13 mouse cellular contexts compared by ENCODE assay signal in the genomic region with DNA sequence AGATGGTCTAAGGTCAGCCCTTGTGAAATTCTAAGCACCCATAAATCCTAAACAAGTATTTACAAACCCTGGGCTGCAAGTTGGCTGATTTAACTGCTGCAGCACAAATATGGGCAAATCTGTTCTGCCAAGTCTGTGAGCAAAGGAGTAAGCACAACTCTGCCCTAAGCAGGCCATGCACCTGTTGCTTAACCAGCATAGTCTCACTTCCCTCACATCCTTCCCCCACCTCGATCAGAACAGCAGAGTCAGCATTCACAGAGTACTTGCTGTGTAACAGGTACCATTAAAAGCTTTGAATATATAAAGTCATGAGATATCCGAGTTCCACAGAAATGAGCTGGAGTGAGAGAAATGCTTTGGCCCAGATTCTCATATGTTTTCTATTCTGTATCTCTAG.
"Had no signal": no experiment of that assay in that cellular context is flagged by ENCODE, and none has a peak within 500 bp of the region (broad histone marks: within the 10 kb centered on the region; RNA-seq: fewer than 3 reads in every experiment).

No protein-coding gene starts in this region.

- H3K9ac ChIP-seq: lung, embryonic 14.5 days; midbrain, embryonic 13.5 days; midbrain, embryonic 15.5 days; neural tube, embryonic 12.5 days had no signal

- H3K27me3 ChIP-seq: midbrain, embryonic 13.5 days; midbrain, embryonic 15.5 days; neural tube, embryonic 12.5 days had no signal

- DNase-seq: lung, adult 18-20 months; lung, embryonic 14.5 days; lung, postnatal 10 days; lung, postnatal 4 days; right cerebral cortex, postnatal 14 days; thymus, adult 18-20 months; thymus, postnatal 14 days; thymus, postnatal 36 days had no signal

- H3K27ac ChIP-seq: midbrain, embryonic 10.5 days; midbrain, embryonic 13.5 days; midbrain, embryonic 15.5 days; neural tube, embryonic 12.5 days had no signal

- ATAC-seq: midbrain, embryonic 13.5 days; midbrain, embryonic 15.5 days had no signal

- H3K36me3 ChIP-seq: midbrain, embryonic 15.5 days had no signal

- H3K9me3 ChIP-seq: midbrain, embryonic 10.5 days; midbrain, embryonic 13.5 days; midbrain, embryonic 15.5 days; neural tube, embryonic 12.5 days had no signal

- H3K4me2 ChIP-seq: lung, embryonic 14.5 days; midbrain, embryonic 13.5 days; midbrain, embryonic 15.5 days; neural tube, embryonic 12.5 days had no signal

- H3K4me3 ChIP-seq: midbrain, embryonic 10.5 days; midbrain, embryonic 13.5 days; midbrain, embryonic 15.5 days; myocyte; neural tube, embryonic 12.5 days had no signal

- H3K4me1 ChIP-seq: midbrain, embryonic 10.5 days; midbrain, embryonic 13.5 days; midbrain, embryonic 15.5 days; neural tube, embryonic 12.5 days had no signal
